Mouse (Mus musculus) fibroblast of lung, adult 2 months (primary cell): ENCODE data around the gene Plppr3.

Experiments used
- DNase-seq: peaks from one replicate; pipeline ENCODE4 v3.0.0-alpha.2; 2011; ENCODE audit warnings: low read depth

Gene Plppr3

GRCm38 (mm10) chr10:79852107-79852789 is 22.2 kb downstream of the Plppr3 start:
- no peak for DNase-seq

GRCm38 (mm10) chr10:79851653-79852052 is 22.8 kb downstream of the Plppr3 start:
- no peak for DNase-seq

- DNase-seq: no peak
These were observed 24.3 kb downstream of the Plppr3 start for GRCm38 (mm10) chr10:79849941-79850628.

- no peak for DNase-seq
These were observed 27.9 kb downstream of the Plppr3 start for GRCm38 (mm10) chr10:79846553-79846952.

GRCm38 (mm10) chr10:79843476-79843875 is 31.0 kb downstream of the Plppr3 start:
- no peak for DNase-seq

- no peak for DNase-seq
These were observed 32.1 kb downstream of the Plppr3 start for GRCm38 (mm10) chr10:79842322-79842721.

- DNase-seq: peak; percentile 50
These were observed 33.5 kb downstream of the Plppr3 start for GRCm38 (mm10) chr10:79840644-79841551.

GRCm38 (mm10) chr10:79840091-79840490 is 34.3 kb downstream of the Plppr3 start:
- no peak for DNase-seq

GRCm38 (mm10) chr10:79838151-79838550 is 36.3 kb downstream of the Plppr3 start:
- no peak for DNase-seq

- DNase-seq: no peak
These were observed 37.5 kb downstream of the Plppr3 start for GRCm38 (mm10) chr10:79836918-79837317.

GRCm38 (mm10) chr10:79834769-79835398 is 39.5 kb downstream of the Plppr3 start:
- DNase-seq: no peak

GRCm38 (mm10) chr10:79832786-79833181 is 41.6 kb downstream of the Plppr3 start:
- DNase-seq: no peak

GRCm38 (mm10) chr10:79832026-79832785 is 42.2 kb downstream of the Plppr3 start:
- DNase-seq: no peak

GRCm38 (mm10) chr10:79831583-79831982 is 42.9 kb downstream of the Plppr3 start:
- no peak for DNase-seq

GRCm38 (mm10) chr10:79824413-79824812 is 50.0 kb downstream of the Plppr3 start:
- peak; percentile 40 for DNase-seq

- DNase-seq: no peak
These were observed 51.4 kb downstream of the Plppr3 start for GRCm38 (mm10) chr10:79823011-79823410.

GRCm38 (mm10) chr10:79822372-79822771 is 52.1 kb downstream of the Plppr3 start:
- DNase-seq: no peak

GRCm38 (mm10) chr10:79821731-79822130 is 52.7 kb downstream of the Plppr3 start:
- DNase-seq: no peak

- no peak for DNase-seq
These were observed 53.7 kb downstream of the Plppr3 start, which contains the start of gene Misp for GRCm38 (mm10) chr10:79820782-79821181. Misp (plus strand) TSS chr10:79820989.

GRCm38 (mm10) chr10:79820277-79820676 is 54.2 kb downstream of the Plppr3 start:
- DNase-seq: no peak

- no peak for DNase-seq
These were observed 54.8 kb downstream of the Plppr3 start for GRCm38 (mm10) chr10:79819606-79820005.
